Mouse (Mus musculus): ENCODE data around the gene Ermp1. TPM values are rescaled to one million over a fixed set of nuclear protein-coding genes. Genes with fewer than 3 reads are reported as not detected.

Ermp1 gene
- polyA plus RNA-seq, 1 experiment from 2014 or later, result 5.3 TPM

Other genes starting within 250 kb of the Ermp1 start
- gene Pdcd1lg2, start 237.5 kb downstream of the Ermp1 start, polyA plus RNA-seq (2014; fragmentation: Nextera tagmentation; extraction: Ambion mirVana), result not detected in 2 replicates
- 9.4 and 12.1 TPM in 2 replicates for gene Ric1, start 126.1 kb downstream of the Ermp1 start, polyA plus RNA-seq (2014; fragmentation: Nextera tagmentation; extraction: Ambion mirVana)
- gene Mlana, start 49.4 kb upstream of the Ermp1 start, polyA plus RNA-seq (2014; fragmentation: Nextera tagmentation; extraction: Ambion mirVana), result not detected in 2 replicates
- gene 9930021J03Rik, start 157.6 kb upstream of the Ermp1 start, polyA plus RNA-seq (2014; fragmentation: Nextera tagmentation; extraction: Ambion mirVana), result 9.1 and 10.0 TPM in 2 replicates
- gene Ranbp6, start 164.6 kb upstream of the Ermp1 start, polyA plus RNA-seq (2014; fragmentation: Nextera tagmentation; extraction: Ambion mirVana), result 42.1 and 53.4 TPM in 2 replicates

Measured in forebrain, embryonic 14.5 days (tissue).